Mouse (Mus musculus) hindbrain, embryonic 13.5 days (tissue): Measurements from ENCODE around the gene Arf6. TPM values are rescaled to one million over a fixed set of nuclear protein-coding genes. Genes with fewer than 3 reads are reported as not detected.
"Not testable (repeated sequence)": the region's sequence is repeated elsewhere in the genome, so short reads cannot be mapped to it uniquely, and the experiment has no call there.

ENCODE experiments used
- ATAC-seq: fragments of 200-750 bp; cut with Nextera tagmentation; 2 replicates; pipeline ENCODE4 v1.8.0; 2017; ENCODE audit warnings: moderate TSS enrichment; ENCODE audit not compliant: low FRiP score
- H3K27ac ChIP-seq: fragments of 300-500 bp; sonication (generic); 2 replicates; pipeline ENCODE4 v1.5.1; 2015; ENCODE audit warnings: inconsistent platforms, mild to moderate bottlenecking, moderate library complexity
- H3K27me3 ChIP-seq: fragments of 300-500 bp; sonication (generic); 2 replicates; pipeline ENCODE4 v1.6.1; 2015; ENCODE audit warnings: mild to moderate bottlenecking, inconsistent platforms
- H3K36me3 ChIP-seq: fragments of 300-500 bp; sonication (generic); 2 replicates; pipeline ENCODE4 v1.6.1; 2015; ENCODE audit warnings: mild to moderate bottlenecking, inconsistent platforms
- H3K4me1 ChIP-seq: fragments of 300-500 bp; sonication (generic); replicated peaks from 2 replicates; pipeline ENCODE4 v1.6.1; 2015; ENCODE audit warnings: inconsistent platforms
- H3K4me2 ChIP-seq: fragments of 300-500 bp; sonication (generic); 2 replicates; pipeline ENCODE4 v1.6.1; 2015; ENCODE audit warnings: inconsistent platforms, mild to moderate bottlenecking, moderate library complexity
- H3K4me3 ChIP-seq: fragments of 300-500 bp; sonication (generic); 2 replicates; pipeline ENCODE4 v1.5.1; 2015; ENCODE audit warnings: mild to moderate bottlenecking, inconsistent platforms
- H3K9ac ChIP-seq: fragments of 300-500 bp; sonication (generic); 2 replicates; pipeline ENCODE4 v1.6.1; 2015; ENCODE audit warnings: mild to moderate bottlenecking, inconsistent platforms
- H3K9me3 ChIP-seq: fragments of 300-500 bp; sonication (generic); 2 replicates; pipeline ENCODE4 v1.6.1; 2016; ENCODE audit warnings: inconsistent platforms
- WGBS: fragments of 180-500 bp; shearing (Covaris S2); methylation state at CpG from one replicate; pipeline ENCODE4 v1.1.7; 2015; 5-methylcytosine and 5-hydroxymethylcytosine counted together
- polyA plus RNA-seq: library from polyadenylated mRNA; unstranded; fragments of >200 nt; fragmentation: Nextera tagmentation; extraction: Ambion mirVana; gene quantifications from 2 replicates; pipeline ENCODE4 v1.2.1, GENCODE M21; 2015

Gene Arf6
- 26.0 and 28.5 TPM in 2 replicates for polyA plus RNA-seq

GRCm38 (mm10) chr12:69371854-69372671 is at the start of gene Arf6, which contains the start of gene Gm9887:
TSS of gene Arf6 (plus strand) at chr12:69372150.
TSS of gene Gm9887 (minus strand) at chr12:69372458.
- Histone ChIP-seq H3K9me3 (no peaks in the 10 kb centered on the region), H3K4me1 (peaks cover 33% of the 10 kb centered on the region), H3K27ac (peak within 1 kb of the TSS; percentile 92), H3K4me3 (peak within 1 kb of the TSS; percentile 100), H3K27me3 (no peaks in the 10 kb centered on the region), H3K36me3 (no peaks in the 10 kb centered on the region), H3K9ac (peak within 1 kb of the TSS; percentile 97), H3K4me2 (peak within 1 kb of the TSS; percentile 95)
- ATAC-seq, result peak; percentile 95
- 0% methylated on average over 92 of the region's 121 CpGs for WGBS

- Histone ChIP-seq H3K36me3 (peaks cover 69% of the 10 kb centered on the region), H3K4me3 (no peak overlapping the region), H3K9ac (no peak overlapping the region), H3K27me3 (no peaks in the 10 kb centered on the region), H3K4me1 (no peaks in the 10 kb centered on the region), H3K4me2 (no peak overlapping the region), H3K27ac (no peak overlapping the region), H3K9me3 (no peaks in the 10 kb centered on the region)
- ATAC-seq, result no peak
- 97% methylated on average over 3 of the region's 3 CpGs for WGBS
Observed at GRCm38 (mm10) chr12:69331187-69331586, 40.8 kb upstream of the Arf6 start.

GRCm38 (mm10) chr12:69332147-69332546 is 39.8 kb upstream of the Arf6 start:
- 100% methylated on average over 1 of the region's 1 CpGs for WGBS
- no peak overlapping the region for H3K4me2 ChIP-seq
- no peaks in the 10 kb centered on the region for H3K4me1 ChIP-seq
- no peaks in the 10 kb centered on the region for H3K27me3 ChIP-seq
- no peak overlapping the region for H3K4me3 ChIP-seq
- H3K9me3 ChIP-seq, result no peaks in the 10 kb centered on the region
- no peak for ATAC-seq
- no peak overlapping the region for H3K9ac ChIP-seq
- H3K36me3 ChIP-seq, result peaks cover 68% of the 10 kb centered on the region
- H3K27ac ChIP-seq, result no peak overlapping the region

GRCm38 (mm10) chr12:69333547-69333946 is 38.4 kb upstream of the Arf6 start:
- no peaks in the 10 kb centered on the region for H3K4me1 ChIP-seq
- no peak overlapping the region for H3K9ac ChIP-seq
- H3K4me3 ChIP-seq, result no peak overlapping the region
- no peaks in the 10 kb centered on the region for H3K27me3 ChIP-seq
- 87% methylated on average over 2 of the region's 2 CpGs for WGBS
- no peak overlapping the region for H3K27ac ChIP-seq
- no peaks in the 10 kb centered on the region for H3K9me3 ChIP-seq
- no peak for ATAC-seq
- H3K4me2 ChIP-seq, result no peak overlapping the region
- H3K36me3 ChIP-seq, result peaks cover 68% of the 10 kb centered on the region

- Histone ChIP-seq H3K27ac (no peak overlapping the region), H3K4me3 (no peak overlapping the region), H3K36me3 (peaks cover 77% of the 10 kb centered on the region), H3K4me2 (no peak overlapping the region), H3K4me1 (no peaks in the 10 kb centered on the region), H3K27me3 (no peaks in the 10 kb centered on the region), H3K9me3 (no peaks in the 10 kb centered on the region), H3K9ac (no peak overlapping the region)
- 93% methylated on average over 2 of the region's 2 CpGs for WGBS
- ATAC-seq, result no peak
Observed at GRCm38 (mm10) chr12:69349928-69350327, 22.0 kb upstream of the Arf6 start.

GRCm38 (mm10) chr12:69351685-69352084 is 20.3 kb upstream of the Arf6 start:
- Histone ChIP-seq H3K9ac (no peak overlapping the region), H3K27ac (no peak overlapping the region), H3K4me1 (peaks cover 11% of the 10 kb centered on the region), H3K4me3 (no peak overlapping the region), H3K36me3 (peaks cover 66% of the 10 kb centered on the region), H3K27me3 (no peaks in the 10 kb centered on the region), H3K4me2 (no peak overlapping the region), H3K9me3 (no peaks in the 10 kb centered on the region)
- no peak for ATAC-seq
- WGBS, result 89% methylated on average over 1 of the region's 1 CpGs

GRCm38 (mm10) chr12:69356546-69357299 is 15.2 kb upstream of the Arf6 start, which contains the start of gene Nemf:
TSS of gene Nemf (minus strand) at chr12:69357165.
- H3K4me2 ChIP-seq, result peak within 1 kb of the TSS; percentile 90
- peaks cover 25% of the 10 kb centered on the region for H3K36me3 ChIP-seq
- H3K27me3 ChIP-seq, result no peaks in the 10 kb centered on the region
- H3K9me3 ChIP-seq, result no peaks in the 10 kb centered on the region
- H3K9ac ChIP-seq, result peak within 1 kb of the TSS; percentile 90
- H3K27ac ChIP-seq, result peak within 1 kb of the TSS; percentile 88
- ATAC-seq, result peak; percentile 68
- peaks cover 13% of the 10 kb centered on the region for H3K4me1 ChIP-seq
- H3K4me3 ChIP-seq, result peak within 1 kb of the TSS; percentile 82
- under 1% methylated on average over 43 of the region's 50 CpGs for WGBS

- 5% methylated on average over 13 of the region's 13 CpGs for WGBS
- ATAC-seq, result 0 out of 2 replicates have a peak, but pooled peaks have one; percentile 8
- H3K27me3 ChIP-seq, result no peaks in the 10 kb centered on the region
- H3K36me3 ChIP-seq, result peaks cover 21% of the 10 kb centered on the region
- no peaks in the 10 kb centered on the region for H3K9me3 ChIP-seq
- no peak overlapping the region for H3K27ac ChIP-seq
- H3K4me3 ChIP-seq, result peak overlapping the region; percentile 82
- peaks cover 17% of the 10 kb centered on the region for H3K4me1 ChIP-seq
- peak overlapping the region; percentile 90 for H3K9ac ChIP-seq
- peak overlapping the region; percentile 59 for H3K4me2 ChIP-seq
Observed at GRCm38 (mm10) chr12:69357300-69357646, 14.7 kb upstream of the Arf6 start.

- ATAC-seq, result no peak
- Histone ChIP-seq H3K4me3 (no peak overlapping the region), H3K9ac (no peak overlapping the region), H3K9me3 (no peaks in the 10 kb centered on the region), H3K4me2 (no peak overlapping the region), H3K27ac (no peak overlapping the region), H3K4me1 (peaks cover 27% of the 10 kb centered on the region), H3K27me3 (no peaks in the 10 kb centered on the region), H3K36me3 (no peaks in the 10 kb centered on the region)
- 19% methylated on average over 5 of the region's 5 CpGs for WGBS
Observed at GRCm38 (mm10) chr12:69360655-69360996, 11.3 kb upstream of the Arf6 start.

GRCm38 (mm10) chr12:69360997-69361899 is 10.7 kb upstream of the Arf6 start:
- Histone ChIP-seq H3K27ac (peak overlapping the region; percentile 91), H3K4me2 (peak overlapping the region; percentile 63), H3K4me1 (peaks cover 23% of the 10 kb centered on the region), H3K4me3 (peak overlapping the region; percentile 56), H3K9ac (peak overlapping the region; percentile 75)
- not testable (repeated sequence) for H3K36me3 ChIP-seq, H3K27me3 ChIP-seq, H3K9me3 ChIP-seq
- ATAC-seq, result peak; percentile 96
- WGBS, result under 1% methylated on average over 42 of the region's 50 CpGs

- H3K9me3 ChIP-seq, result no peaks in the 10 kb centered on the region
Observed at GRCm38 (mm10) chr12:69361919-69362318, 10.0 kb upstream of the Arf6 start.

GRCm38 (mm10) chr12:69362388-69362787 is 9.6 kb upstream of the Arf6 start:
- ATAC-seq, result no peak
- WGBS, result 46% methylated on average over 4 of the region's 4 CpGs

More at GRCm38 (mm10) chr12:69361919-69362318, 10.0 kb upstream of the Arf6 start:
- Histone ChIP-seq H3K27me3 (no peaks in the 10 kb centered on the region), H3K4me3 (peak overlapping the region; percentile 56), H3K27ac (peak overlapping the region; percentile 91), H3K36me3 (no peaks in the 10 kb centered on the region), H3K4me2 (peak overlapping the region; percentile 63), H3K9ac (peak overlapping the region; percentile 75), H3K4me1 (peaks cover 21% of the 10 kb centered on the region)
- ATAC-seq, result no peak
- WGBS, result 5% methylated on average over 10 of the region's 10 CpGs

More at GRCm38 (mm10) chr12:69362388-69362787, 9.6 kb upstream of the Arf6 start:
- H3K27ac ChIP-seq, result no peak overlapping the region
- no peaks in the 10 kb centered on the region for H3K36me3 ChIP-seq
- no peaks in the 10 kb centered on the region for H3K27me3 ChIP-seq
- H3K9ac ChIP-seq, result no peak overlapping the region
- peak overlapping the region; percentile 56; the same call in 1 of the 2 replicates for H3K4me3 ChIP-seq
- H3K4me2 ChIP-seq, result peak overlapping the region; percentile 63
- H3K9me3 ChIP-seq, result no peaks in the 10 kb centered on the region
- H3K4me1 ChIP-seq, result peaks cover 21% of the 10 kb centered on the region
